Mouse (Mus musculus): Measurements from ENCODE around the gene Plppr2. TPM values are rescaled to one million over a fixed set of nuclear protein-coding genes. Genes with fewer than 3 reads are reported as not detected.
A peak's percentile ranks its signal among the peaks of the same experiment; 100 is the strongest.

Gene Plppr2
- polyA plus RNA-seq, 1 experiment, result 182 TPM

DNA sequence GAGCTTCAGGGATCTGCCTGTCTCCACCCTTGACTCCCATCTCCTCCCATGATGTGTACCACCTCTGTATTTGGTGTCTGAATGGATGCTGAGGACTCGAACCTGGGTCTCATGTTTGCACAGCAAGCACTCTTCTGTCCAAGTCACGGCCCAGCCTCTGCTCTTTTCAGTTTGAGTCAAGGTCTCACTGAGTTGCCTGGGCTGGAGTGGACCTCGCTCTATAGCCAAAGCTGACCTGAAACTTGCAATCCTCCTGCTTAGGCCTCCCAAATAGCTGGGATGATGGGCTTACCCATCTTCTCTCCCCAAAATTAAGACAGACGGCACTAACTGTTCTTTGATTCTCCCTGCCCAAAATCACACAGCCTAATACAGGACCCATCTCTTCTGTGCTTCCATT, 13.8 kb upstream of the Plppr2 start:
- no peak for DNase-seq (ENCODE audit: low read depth)
- no peak for TF ChIP-seq POLR2A (IDR thresholded peaks at IDR 0.05; ENCODE audit: borderline replicate concordance, extremely low read depth, insufficient read depth, insufficient read length, poor library complexity, severe bottlenecking)
- TF ChIP-seq CTCF (IDR thresholded peaks at IDR 0.05; ENCODE audit: borderline replicate concordance, extremely low read depth, insufficient read depth, insufficient read length), result no peak

DNA sequence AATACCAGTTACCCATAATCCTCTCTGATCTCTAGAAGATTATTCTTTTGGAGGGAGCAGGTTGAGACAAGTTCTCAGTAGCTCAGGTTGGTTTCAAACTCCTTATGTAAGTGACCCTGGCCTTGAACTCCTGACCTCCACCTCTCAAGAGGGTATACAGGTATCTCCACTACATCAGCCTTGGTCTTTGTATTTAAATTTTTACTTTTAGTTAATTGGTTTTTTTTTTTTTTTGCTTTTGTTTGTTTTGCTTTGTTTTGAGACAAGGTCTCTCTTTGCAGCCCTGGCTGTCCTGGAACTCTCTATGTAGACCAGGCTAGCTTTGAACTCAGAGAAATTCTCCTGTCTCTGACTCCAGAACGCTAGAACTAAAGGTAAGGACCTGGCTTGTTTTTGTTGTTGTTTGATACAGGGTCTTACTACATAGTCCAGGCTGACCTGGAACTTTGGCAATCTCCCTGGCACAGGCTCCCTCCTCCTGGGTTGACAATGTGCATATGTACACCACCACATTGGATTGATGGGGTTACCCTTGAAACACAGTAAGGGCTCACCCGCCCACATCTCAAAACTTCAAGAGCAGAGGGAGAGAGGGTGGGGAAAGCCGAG, 13.2 kb upstream of the Plppr2 start:
- DNase-seq (ENCODE audit: low read depth), result no peak
- TF ChIP-seq POLR2A (IDR thresholded peaks at IDR 0.05; ENCODE audit: borderline replicate concordance, extremely low read depth, insufficient read depth, insufficient read length, poor library complexity, severe bottlenecking) (no peak), CTCF (IDR thresholded peaks at IDR 0.05; ENCODE audit: borderline replicate concordance, extremely low read depth, insufficient read depth, insufficient read length) (no peak)

GRCm38 (mm10) chr9:21924099-21924493, 12.7 kb upstream of the Plppr2 start:
- TF ChIP-seq CTCF (IDR thresholded peaks at IDR 0.05; ENCODE audit: borderline replicate concordance, extremely low read depth, insufficient read depth, insufficient read length) (no peak), POLR2A (IDR thresholded peaks at IDR 0.05; ENCODE audit: borderline replicate concordance, extremely low read depth, insufficient read depth, insufficient read length, poor library complexity, severe bottlenecking) (no peak)
- no peak for DNase-seq (ENCODE audit: low read depth)

DNA sequence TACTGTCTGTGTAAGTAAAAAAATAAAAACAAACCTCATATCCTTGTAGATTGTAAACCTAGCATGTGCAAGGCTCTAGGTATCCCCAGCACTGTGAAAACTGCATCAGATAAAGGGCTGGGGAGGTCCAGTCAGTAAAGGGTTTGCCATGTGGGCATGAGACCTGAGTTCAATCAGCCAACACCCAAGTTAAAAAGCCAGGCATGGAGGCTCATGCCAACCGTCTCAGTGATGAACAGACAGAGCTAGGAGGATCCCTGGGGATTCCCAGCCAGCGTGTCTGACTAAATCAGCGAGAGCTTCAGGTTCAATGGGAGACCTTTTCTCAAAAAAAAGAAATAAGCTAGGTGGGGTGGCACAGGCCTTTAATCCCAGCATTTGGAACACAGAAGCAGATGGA, 11.8 kb upstream of the Plppr2 start:
- no peak for DNase-seq (ENCODE audit: low read depth)
- no peak for TF ChIP-seq CTCF (IDR thresholded peaks at IDR 0.05; ENCODE audit: borderline replicate concordance, extremely low read depth, insufficient read depth, insufficient read length)
- TF ChIP-seq POLR2A (IDR thresholded peaks at IDR 0.05; ENCODE audit: borderline replicate concordance, extremely low read depth, insufficient read depth, insufficient read length, poor library complexity, severe bottlenecking), result no peak

DNA sequence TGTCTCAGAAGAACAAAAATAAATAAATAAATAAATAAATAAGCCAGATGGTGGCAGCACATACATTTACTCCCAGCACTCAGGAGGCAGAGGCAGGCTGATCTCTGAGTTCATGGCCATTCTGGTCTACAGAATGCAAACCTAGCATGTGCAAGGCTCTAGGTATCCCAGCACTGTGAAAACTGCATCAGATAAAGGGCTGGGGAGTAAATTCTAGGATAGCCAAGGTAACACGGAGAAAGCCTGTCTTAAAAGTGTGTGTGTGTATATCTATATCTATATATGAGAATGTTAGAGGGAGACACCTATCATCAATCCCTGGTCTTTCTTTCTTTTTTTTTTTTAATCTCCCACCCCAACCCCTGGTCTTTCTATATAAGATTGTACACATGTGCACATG, 11.3 kb upstream of the Plppr2 start:
- DNase-seq (ENCODE audit: low read depth), result no peak
- no peak for TF ChIP-seq CTCF (IDR thresholded peaks at IDR 0.05; ENCODE audit: borderline replicate concordance, extremely low read depth, insufficient read depth, insufficient read length)
- no peak for TF ChIP-seq POLR2A (IDR thresholded peaks at IDR 0.05; ENCODE audit: borderline replicate concordance, extremely low read depth, insufficient read depth, insufficient read length, poor library complexity, severe bottlenecking)

- DNase-seq (ENCODE audit: low read depth), result no peak
- TF ChIP-seq POLR2A (IDR thresholded peaks at IDR 0.05; ENCODE audit: borderline replicate concordance, extremely low read depth, insufficient read depth, insufficient read length, poor library complexity, severe bottlenecking) (no peak), CTCF (IDR thresholded peaks at IDR 0.05; ENCODE audit: borderline replicate concordance, extremely low read depth, insufficient read depth, insufficient read length) (no peak)
These were observed 10.7 kb upstream of the Plppr2 start for GRCm38 (mm10) chr9:21926155-21926554.

GRCm38 (mm10) chr9:21926784-21927183, 10.0 kb upstream of the Plppr2 start:
- TF ChIP-seq POLR2A (IDR thresholded peaks at IDR 0.05; ENCODE audit: borderline replicate concordance, extremely low read depth, insufficient read depth, insufficient read length, poor library complexity, severe bottlenecking), result no peak
- TF ChIP-seq CTCF (IDR thresholded peaks at IDR 0.05; ENCODE audit: borderline replicate concordance, extremely low read depth, insufficient read depth, insufficient read length), result no peak
- peak; percentile 33 for DNase-seq (ENCODE audit: low read depth)

DNA sequence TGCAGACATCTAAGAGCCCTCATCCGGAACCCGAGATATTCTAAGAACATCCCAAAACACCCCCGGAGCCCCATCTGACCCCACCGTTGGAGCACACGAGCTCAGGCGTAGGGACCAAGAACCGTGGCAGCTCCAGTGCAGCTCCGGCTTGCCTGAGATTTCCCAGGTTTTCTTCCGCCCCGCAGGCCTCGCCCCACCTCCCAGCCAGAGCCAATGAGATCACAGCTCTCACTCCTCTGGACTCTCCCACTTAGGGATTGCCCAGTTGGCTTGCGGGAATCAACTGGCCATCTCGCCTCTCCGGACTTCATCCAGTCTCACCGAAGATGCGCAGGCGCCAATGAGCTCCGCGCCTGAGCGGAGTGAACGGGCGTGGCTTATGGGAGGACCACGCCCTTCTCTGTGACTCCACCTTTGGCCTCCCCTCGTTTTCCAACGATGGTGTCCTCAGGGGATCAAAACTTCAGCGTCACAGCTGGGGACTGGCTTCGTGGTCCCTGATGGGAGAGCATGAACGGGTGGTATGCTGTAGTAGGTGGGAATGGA, 9.6 kb upstream of the Plppr2 start, which contains the start of the genes Ccdc159 and Tmem205:
Gene Ccdc159 (plus strand): TSS at position 264 of the 546 bp plus-strand sequence.
Gene Tmem205 (minus strand): TSS at position 349 of the 546 bp plus-strand sequence.
- peak; percentile 63; the same call in 1 of the 2 replicates for TF ChIP-seq POLR2A (IDR thresholded peaks at IDR 0.05; ENCODE audit: borderline replicate concordance, extremely low read depth, insufficient read depth, insufficient read length, poor library complexity, severe bottlenecking)
- no peak for TF ChIP-seq CTCF (IDR thresholded peaks at IDR 0.05; ENCODE audit: borderline replicate concordance, extremely low read depth, insufficient read depth, insufficient read length)
- peak; percentile 98 for DNase-seq (ENCODE audit: low read depth)

- no peak for DNase-seq (ENCODE audit: low read depth)
- TF ChIP-seq POLR2A (IDR thresholded peaks at IDR 0.05; ENCODE audit: borderline replicate concordance, extremely low read depth, insufficient read depth, insufficient read length, poor library complexity, severe bottlenecking) (no peak), CTCF (IDR thresholded peaks at IDR 0.05; ENCODE audit: borderline replicate concordance, extremely low read depth, insufficient read depth, insufficient read length) (no peak)
These were observed 7.6 kb upstream of the Plppr2 start for GRCm38 (mm10) chr9:21929208-21929607.

DNA sequence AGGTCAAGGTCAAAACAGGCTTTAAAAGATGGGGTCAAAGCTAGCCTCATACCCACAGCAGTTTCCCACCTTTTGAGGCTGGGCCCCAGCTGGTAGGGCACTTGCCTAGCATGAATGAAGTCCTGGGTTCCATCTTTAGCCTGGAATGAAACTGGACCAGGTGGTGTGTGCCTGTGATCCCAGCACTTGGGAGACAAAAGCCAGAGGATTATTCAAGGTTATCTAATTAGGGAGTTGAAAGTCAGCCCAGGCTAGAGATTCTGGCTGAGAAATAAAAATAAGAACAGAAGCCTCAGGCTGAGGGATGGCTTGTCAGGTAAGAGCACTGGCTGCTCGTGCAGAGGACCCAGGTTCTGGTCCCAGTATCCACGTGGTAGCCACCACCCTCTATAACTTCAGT, 4.8 kb upstream of the Plppr2 start:
- DNase-seq (ENCODE audit: low read depth), result no peak
- TF ChIP-seq POLR2A (IDR thresholded peaks at IDR 0.05; ENCODE audit: borderline replicate concordance, extremely low read depth, insufficient read depth, insufficient read length, poor library complexity, severe bottlenecking), result no peak

- TF ChIP-seq POLR2A (IDR thresholded peaks at IDR 0.05; ENCODE audit: borderline replicate concordance, extremely low read depth, insufficient read depth, insufficient read length, poor library complexity, severe bottlenecking), result no peak
- TF ChIP-seq CTCF (IDR thresholded peaks at IDR 0.05; ENCODE audit: borderline replicate concordance, extremely low read depth, insufficient read depth, insufficient read length), result no peak
- DNase-seq (ENCODE audit: low read depth), result no peak
These were observed 4.2 kb upstream of the Plppr2 start for GRCm38 (mm10) chr9:21932445-21933137.

DNA sequence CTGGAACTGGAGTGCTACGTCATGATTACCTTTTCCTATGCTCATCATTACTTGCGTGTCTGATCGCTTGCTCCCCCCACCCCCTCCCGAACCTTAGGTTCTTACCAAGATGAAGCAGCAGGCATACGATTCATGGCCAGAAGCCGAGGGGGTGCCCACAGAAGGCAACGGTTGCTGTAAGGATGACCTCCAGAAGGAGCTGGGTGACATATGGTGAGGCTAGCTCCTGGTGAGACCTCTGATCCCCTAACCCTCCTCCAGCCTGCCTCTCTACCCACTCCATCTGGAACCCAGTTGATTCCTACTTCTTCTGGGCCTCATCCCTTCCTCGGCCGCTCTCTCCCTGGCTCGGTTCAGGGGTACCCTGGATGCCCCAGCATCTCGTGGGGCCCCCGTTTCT, 2.8 kb upstream of the Plppr2 start:
- no peak for DNase-seq (ENCODE audit: low read depth)
- TF ChIP-seq CTCF (IDR thresholded peaks at IDR 0.05; ENCODE audit: borderline replicate concordance, extremely low read depth, insufficient read depth, insufficient read length), result no peak
- no peak for TF ChIP-seq POLR2A (IDR thresholded peaks at IDR 0.05; ENCODE audit: borderline replicate concordance, extremely low read depth, insufficient read depth, insufficient read length, poor library complexity, severe bottlenecking)

Measured in brain, embryonic 14.5 days (tissue).